31 mouse cellular contexts compared by ENCODE assay signal in genomic region chr14:52547933-52548332, GRCm38 (mm10). TPM values are rescaled to one million over a fixed set of nuclear protein-coding genes. Genes with fewer than 3 reads are reported as not detected.
DNase-seq lines count a peak whose midpoint lies in the region; ATAC-seq lines count a peak whose summit lies in the region.
"Had no signal": no experiment of that assay in that cellular context is flagged by ENCODE, and none has a peak within 500 bp of the region (broad histone marks: within the 10 kb centered on the region; RNA-seq: fewer than 3 reads in every experiment).

No protein-coding gene starts in this region.

- no peak overlapping the region for H3K9ac ChIP-seq in midbrain, embryonic 16.5 days (ENCODE audit: low read depth, low read length)
- H3K9ac ChIP-seq in midbrain, embryonic 15.5 days, result no peak overlapping the region
- H3K9ac ChIP-seq: embryonic facial prominence, embryonic 13.5 days; heart, embryonic 13.5 days; hindbrain, embryonic 14.5 days had no signal

- no peaks in the 10 kb centered on the region for H3K4me1 ChIP-seq in midbrain, embryonic 16.5 days (ENCODE audit: control insufficient read depth, insufficient read depth, low read length)
- no peaks in the 10 kb centered on the region for H3K4me1 ChIP-seq in midbrain, embryonic 15.5 days
- H3K4me1 ChIP-seq: embryonic facial prominence, embryonic 13.5 days; forebrain, embryonic 10.5 days; heart, embryonic 10.5 days; heart, embryonic 13.5 days had no signal

- DNase-seq in 416B (ENCODE audit: low read depth), result peak; percentile 14
- DNase-seq in A20 (ENCODE audit: low read depth, low spot score), result peak; percentile 28
- no peak for DNase-seq in kidney, postnatal 10 days
- DNase-seq in c-Kit-positive CD71-positive TER-119-positive erythroid progenitor cells, embryonic 14.5 days (ENCODE audit: low spot score), result no peak
- DNase-seq: adrenal gland, adult 2 months; adrenal gland, postnatal 14 days; cerebellum, adult 18-20 months; cerebellum, adult 9-10 months; cerebellum, postnatal 14 days; gastrocnemius, postnatal 25 days; heart, adult 2 months; heart, postnatal 14 days; heart, postnatal 4 days had no signal

- peak; percentile 45; the same call in 1 of the 2 replicates for ATAC-seq in midbrain, embryonic 16.5 days
- ATAC-seq in midbrain, embryonic 15.5 days (replicated peaks), result no peak
- 0 out of 2 replicates have a peak, but pooled peaks have one; percentile 18 for ATAC-seq in common myeloid progenitor, adult 5-6 weeks (replicated peaks; ENCODE audit: low read depth, poor library complexity, severe bottlenecking)
- ATAC-seq: forebrain, embryonic 14.5 days; hindbrain, postnatal 0 days; inflammation-experienced regulatory T-cells, adult 6 months; intestine, postnatal 0 days had no signal

- H3K9me3 ChIP-seq in midbrain, embryonic 16.5 days (replicated peaks; ENCODE audit: control insufficient read depth, low read length, poor library complexity, severe bottlenecking), result no peaks in the 10 kb centered on the region
- H3K9me3 ChIP-seq in midbrain, embryonic 15.5 days, result no peaks in the 10 kb centered on the region
- H3K9me3 ChIP-seq: embryonic facial prominence, embryonic 13.5 days; heart, embryonic 10.5 days; heart, embryonic 13.5 days had no signal

- WGBS in midbrain, embryonic 16.5 days, result 68% methylated on average over 1 of the region's 1 CpGs
- 61% methylated on average over 1 of the region's 1 CpGs for WGBS in midbrain, embryonic 15.5 days

- H3K4me2 ChIP-seq in midbrain, embryonic 16.5 days (ENCODE audit: low read length), result no peak overlapping the region
- H3K4me2 ChIP-seq in midbrain, embryonic 15.5 days, result no peak overlapping the region
- H3K4me2 ChIP-seq: embryonic facial prominence, embryonic 13.5 days; heart, embryonic 13.5 days; hindbrain, embryonic 14.5 days had no signal

- H3K4me3 ChIP-seq in midbrain, embryonic 16.5 days (ENCODE audit: low read depth, low read length), result no peak overlapping the region
- H3K4me3 ChIP-seq in midbrain, embryonic 15.5 days, result no peak overlapping the region
- H3K4me3 ChIP-seq: embryonic facial prominence, embryonic 13.5 days; forebrain, embryonic 10.5 days; heart, adult 2 months; heart, embryonic 10.5 days; heart, embryonic 13.5 days had no signal

- H3K27ac ChIP-seq in midbrain, embryonic 16.5 days (ENCODE audit: low read length), result no peak overlapping the region
- no peak overlapping the region for H3K27ac ChIP-seq in midbrain, embryonic 15.5 days
- H3K27ac ChIP-seq: embryonic facial prominence, embryonic 13.5 days; forebrain, embryonic 10.5 days; heart, adult 2 months; heart, embryonic 10.5 days; heart, embryonic 13.5 days; hindbrain, embryonic 14.5 days; hindbrain, postnatal 0 days had no signal

- no peaks in the 10 kb centered on the region for H3K27me3 ChIP-seq in midbrain, embryonic 16.5 days (ENCODE audit: control insufficient read depth, insufficient read depth, low read depth, low read length)
- H3K27me3 ChIP-seq in midbrain, embryonic 15.5 days (replicated peaks), result no peaks in the 10 kb centered on the region
- H3K27me3 ChIP-seq: embryonic facial prominence, embryonic 13.5 days; heart, embryonic 13.5 days had no signal

- H3K36me3 ChIP-seq in midbrain, embryonic 16.5 days (ENCODE audit: control insufficient read depth, insufficient read depth, low read length), result no peaks in the 10 kb centered on the region
- no peaks in the 10 kb centered on the region for H3K36me3 ChIP-seq in midbrain, embryonic 15.5 days (replicated peaks)
- H3K36me3 ChIP-seq: embryonic facial prominence, embryonic 13.5 days; forebrain, embryonic 10.5 days; heart, embryonic 10.5 days; heart, embryonic 13.5 days had no signal

RNA-seq across cellular contexts. Expression of gene Olfr1507, which starts 52.4 kb away (rescaled TPM):
- 0.11 TPM in 1 of 2 replicates, not detected in the other for polyA plus RNA-seq in midbrain, embryonic 16.5 days (2015; fragmentation: Nextera tagmentation; extraction: Ambion mirVana)
- not detected in 2 replicates for polyA plus RNA-seq in midbrain, embryonic 15.5 days (2015; fragmentation: Nextera tagmentation; extraction: Ambion mirVana)
- total RNA-seq in common myeloid progenitor, adult 5-6 weeks (2017), result not detected in 2 replicates
- total RNA-seq: adrenal gland, adult 2 months; adrenal gland, postnatal 14 days; adrenal gland, postnatal 4 days; gastrocnemius, adult 8-10 months; gastrocnemius, postnatal 25 days; heart, adult 2 months; heart, postnatal 14 days; heart, postnatal 4 days; hindbrain, postnatal 0 days; MEL had no signal
- polyA plus RNA-seq: adrenal gland, adult 2 months; embryonic facial prominence, embryonic 13.5 days; forebrain, embryonic 10.5 days; forebrain, embryonic 14.5 days; gonadal fat pad, adult 2 months; heart, adult 2 months; heart, embryonic 10.5 days; heart, embryonic 13.5 days; heart, embryonic 16.5 days; hindbrain, embryonic 11.5 days; hindbrain, embryonic 14.5 days; hindbrain, postnatal 0 days; intestine, postnatal 0 days had no signal

Comparison
In these comparisons a context has a peak if more than half of its experiments do, and no peak if none do; other contexts are left out.
1. DNase-seq: peak in 416B (single experiment) and A20 (single experiment); none in kidney, postnatal 10 days (single experiment) and c-Kit-positive CD71-positive TER-119-positive erythroid progenitor cells, embryonic 14.5 days (single experiment).